Mouse (Mus musculus): ENCODE measurements around the gene Ccnh. TPM values are rescaled to one million over a fixed set of nuclear protein-coding genes. Genes with fewer than 3 reads are reported as not detected.

Ccnh gene
- total and polyA plus RNA-seq, 3 experiments, result 39.3 to 109 (median 85.4) TPM

DNA sequence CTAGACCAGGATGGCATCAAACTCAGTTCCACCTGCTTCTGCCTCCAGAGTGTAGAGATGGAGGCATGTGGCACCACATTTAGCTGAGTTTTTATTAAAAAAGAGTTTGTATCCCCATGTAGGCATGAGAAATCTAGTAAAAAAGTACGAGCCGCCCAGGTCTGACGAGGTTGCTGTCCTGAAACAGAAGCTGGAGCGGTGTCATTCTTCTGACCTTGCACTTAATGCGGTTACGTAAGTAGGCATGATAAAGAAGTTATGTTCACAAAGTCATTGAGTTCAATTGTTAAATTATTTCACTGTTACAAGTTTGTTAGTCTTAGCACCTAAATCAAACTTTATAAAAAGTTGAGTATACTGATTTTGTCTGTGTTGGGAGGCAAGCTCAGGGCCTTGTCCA lies 19.4 kb downstream of the Ccnh start:
- dilution Hi-C loops (cut with MboI; ENCODE audit: extremely low pct_ligation_motif_present, extremely low pct_unique_long_range_greater_than_20kb, low sequenced_read_pairs) (no loop called here), in situ Hi-C loops (cut with MboI; ENCODE audit: low pct_ligation_motif_present, low pct_unique_long_range_greater_than_20kb, low sequenced_read_pairs) (no loop called here)
- DNase-seq (ENCODE audit: extremely low read depth), result no peak
- H3K79me2 ChIP-seq (replicated peaks; ENCODE audit: control insufficient read depth, extremely low read depth, insufficient read depth, poor library complexity, severe bottlenecking), result no peaks in the 10 kb centered on the region
- H3K36me3 ChIP-seq (replicated peaks in 1 of 2; ENCODE audit: control insufficient read depth in 1 of 2, insufficient read depth in 1 of 2, low read length in 1 of 2), result peaks cover 13 to 50% of the 10 kb centered on the region in 2 experiments
- H3K4me2 ChIP-seq (ENCODE audit: insufficient read depth, low read depth, poor library complexity, severe bottlenecking), result no peak overlapping the region
- no peak overlapping the region for H3K9ac ChIP-seq (ENCODE audit: insufficient read depth, low read depth)
- H3K4me1 ChIP-seq (ENCODE audit: control insufficient read depth in 1 of 2, insufficient read depth in 2 of 2), result no peaks in the 10 kb centered on the region
- no peaks in the 10 kb centered on the region for H3K9me3 ChIP-seq (replicated peaks; ENCODE audit: low read length)
- no peak overlapping the region for H3K4me3 ChIP-seq (replicated peaks in 1 of 3; ENCODE audit: low read depth in 2 of 3, low read length in 2 of 3, poor library complexity in 1 of 3)
- no peak overlapping the region for H3K27ac ChIP-seq (ENCODE audit: insufficient read depth, low read depth)
- no peaks in the 10 kb centered on the region for H3K27me3 ChIP-seq (replicated peaks)
- TF ChIP-seq NRF1 (IDR thresholded peaks at IDR 0.05; ENCODE audit: low read depth, low read length) (no peak), ETS1 (conservative IDR thresholded peaks at IDR 0.05; ENCODE audit: low read depth, low read length) (no peak), ELF1 (IDR thresholded peaks at IDR 0.05; ENCODE audit: low read depth, low read length) (no peak), ZC3H11A (IDR thresholded peaks at IDR 0.05; ENCODE audit: low read depth, low read length) (no peak), EP300 (IDR thresholded peaks at IDR 0.05; ENCODE audit: low read length) (no peak), USF1 (IDR thresholded peaks at IDR 0.05; ENCODE audit: low read depth, low read length) (no peak), ZNF384 (IDR thresholded peaks at IDR 0.05; ENCODE audit: low read depth, low read length) (no peak), MYC (IDR thresholded peaks at IDR 0.05; ENCODE audit: low read depth, low read length) (no peak), BHLHE40 (IDR thresholded peaks at IDR 0.05; ENCODE audit: low read depth, low read length) (no peak), UBTF (IDR thresholded peaks at IDR 0.05; ENCODE audit: low read depth, low read length) (no peak), ZKSCAN1 (IDR thresholded peaks at IDR 0.05; ENCODE audit: borderline replicate concordance, low read depth, low read length) (no peak), CHD1 (IDR thresholded peaks at IDR 0.05; ENCODE audit: low read depth, low read length) (no peak), KAT2A (IDR thresholded peaks at IDR 0.05; ENCODE audit: insufficient replicate concordance, low read length) (no peak), HCFC1 (IDR thresholded peaks at IDR 0.05; ENCODE audit: low read depth, low read length) (no peak), GABPA (IDR thresholded peaks at IDR 0.05; ENCODE audit: insufficient replicate concordance, low read depth, low read length) (no peak), CTCF (conservative IDR thresholded peaks at IDR 0.05 in 1 of 2, IDR thresholded peaks at IDR 0.05 in 1 of 2; ENCODE audit: low read depth in 2 of 2, low read length in 2 of 2) (no peak), MEF2A (IDR thresholded peaks at IDR 0.05; ENCODE audit: borderline replicate concordance, low read depth, low read length) (no peak), MAZ (IDR thresholded peaks at IDR 0.05; ENCODE audit: low read depth, low read length) (no peak)

DNA sequence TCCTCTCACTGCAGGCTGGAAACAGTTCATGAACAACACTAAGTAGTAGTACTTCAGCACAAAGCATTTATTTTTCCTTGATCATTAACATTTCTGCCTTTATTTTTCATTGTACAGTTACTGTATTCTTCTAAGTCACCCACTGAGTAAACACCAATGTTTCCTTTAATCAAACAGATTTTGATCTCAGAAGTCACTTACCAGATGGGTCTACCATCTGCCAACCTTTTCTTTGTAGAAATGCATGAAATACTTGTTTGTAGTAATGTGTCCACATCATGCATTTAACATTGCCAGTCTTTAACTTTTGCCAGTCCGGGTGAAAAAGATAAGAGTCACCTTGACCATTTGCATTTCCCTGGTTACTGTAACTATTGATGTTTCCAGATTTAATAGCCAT lies 21.1 kb downstream of the Ccnh start:
- no peak overlapping the region for H3K9ac ChIP-seq (ENCODE audit: insufficient read depth, low read depth)
- H3K4me3 ChIP-seq (replicated peaks in 1 of 3; ENCODE audit: low read depth in 2 of 3, low read length in 2 of 3, poor library complexity in 1 of 3), result no peak overlapping the region
- TF ChIP-seq CTCF (conservative IDR thresholded peaks at IDR 0.05 in 1 of 2, IDR thresholded peaks at IDR 0.05 in 1 of 2; ENCODE audit: low read depth in 2 of 2, low read length in 2 of 2) (no peak), MXI1 (IDR thresholded peaks at IDR 0.05; ENCODE audit: low read depth, low read length) (no peak), ELF1 (IDR thresholded peaks at IDR 0.05; ENCODE audit: low read depth, low read length) (no peak), JUND (conservative IDR thresholded peaks at IDR 0.05; ENCODE audit: low read depth, low read length) (no peak), GABPA (IDR thresholded peaks at IDR 0.05; ENCODE audit: insufficient replicate concordance, low read depth, low read length) (no peak), ZKSCAN1 (IDR thresholded peaks at IDR 0.05; ENCODE audit: borderline replicate concordance, low read depth, low read length) (no peak), BHLHE40 (IDR thresholded peaks at IDR 0.05; ENCODE audit: low read depth, low read length) (no peak), RAD21 (IDR thresholded peaks at IDR 0.05; ENCODE audit: low read depth, low read length) (no peak), EP300 (IDR thresholded peaks at IDR 0.05; ENCODE audit: low read length) (no peak), TBP (conservative IDR thresholded peaks at IDR 0.05; ENCODE audit: low read depth, low read length) (no peak), JUN (IDR thresholded peaks at IDR 0.05; ENCODE audit: insufficient read depth, low read depth, low read length) (no peak)
- no peak for DNase-seq (ENCODE audit: extremely low read depth)
- no peaks in the 10 kb centered on the region for H3K79me2 ChIP-seq (replicated peaks; ENCODE audit: control insufficient read depth, extremely low read depth, insufficient read depth, poor library complexity, severe bottlenecking)
- in situ Hi-C loops (cut with MboI; ENCODE audit: low pct_ligation_motif_present, low pct_unique_long_range_greater_than_20kb, low sequenced_read_pairs) (no loop called here), dilution Hi-C loops (cut with MboI; ENCODE audit: extremely low pct_ligation_motif_present, extremely low pct_unique_long_range_greater_than_20kb, low sequenced_read_pairs) (no loop called here)
- H3K27ac ChIP-seq (ENCODE audit: insufficient read depth, low read depth), result no peak overlapping the region
- H3K36me3 ChIP-seq (replicated peaks in 1 of 2; ENCODE audit: control insufficient read depth in 1 of 2, insufficient read depth in 1 of 2, low read length in 1 of 2), result peaks cover 12 to 48% of the 10 kb centered on the region in 2 experiments
- no peaks in the 10 kb centered on the region for H3K9me3 ChIP-seq (replicated peaks; ENCODE audit: low read length)
- no peak overlapping the region for H3K4me2 ChIP-seq (ENCODE audit: insufficient read depth, low read depth, poor library complexity, severe bottlenecking)
- H3K27me3 ChIP-seq (replicated peaks), result no peaks in the 10 kb centered on the region
- no peaks in the 10 kb centered on the region for H3K4me1 ChIP-seq (ENCODE audit: control insufficient read depth in 1 of 2, insufficient read depth in 2 of 2)
